Mouse (Mus musculus) CD4-positive, CD25-positive, alpha-beta regulatory T cell, adult 2 months (primary cell): Measurements from ENCODE around the gene Tspan9.

Experiments used
- DNase-seq: peaks from one replicate; pipeline ENCODE4 v3.0.0-alpha.2; 2012; ENCODE audit warnings: low read depth, low spot score

Gene Tspan9

DNA sequence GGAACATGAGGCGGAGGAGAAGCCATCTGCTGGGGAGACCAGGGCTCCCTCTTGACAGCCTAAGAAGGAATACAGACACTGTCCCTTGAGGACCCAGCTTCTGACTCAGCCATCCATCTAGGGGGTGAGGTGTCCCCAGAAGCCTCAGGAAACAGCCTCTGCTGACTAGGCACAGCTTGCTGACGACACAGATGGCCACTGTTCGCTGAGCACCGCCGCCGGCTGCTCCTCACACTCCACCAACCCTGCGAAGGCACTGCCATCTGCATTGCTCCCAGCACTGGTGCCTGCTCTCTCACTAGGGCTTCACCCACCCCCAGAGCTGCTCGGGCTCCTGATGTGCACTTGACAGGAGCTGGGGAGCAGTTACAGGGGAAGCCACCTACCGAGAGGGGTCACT, 217.5 kb downstream of the Tspan9 start:
- DNase-seq, result no peak

- no peak for DNase-seq
Observed at GRCm38 (mm10) chr6:127924750-127925149, 218.6 kb downstream of the Tspan9 start.

DNA sequence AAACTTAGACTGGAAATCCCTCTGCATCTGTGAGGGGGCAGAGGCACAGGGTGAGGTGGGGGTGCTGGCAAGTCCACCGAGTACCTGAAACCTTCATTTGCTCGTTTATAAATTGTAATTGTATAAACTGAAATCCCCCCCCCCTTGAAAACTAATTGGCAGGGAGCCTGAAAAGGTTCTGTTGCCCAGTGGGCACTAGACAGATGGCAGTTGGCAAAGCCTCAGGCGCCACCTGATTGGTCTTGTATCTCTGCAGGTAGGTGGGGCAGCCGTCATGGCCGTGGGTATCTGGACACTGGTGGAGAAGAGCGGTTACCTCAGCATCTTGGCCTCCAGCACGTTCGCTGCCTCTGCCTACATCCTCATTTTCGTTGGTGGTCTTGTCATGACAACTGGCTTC, 220.1 kb downstream of the Tspan9 start:
- DNase-seq, result no peak

- no peak for DNase-seq
Observed at GRCm38 (mm10) chr6:127921996-127922395, 221.4 kb downstream of the Tspan9 start.

GRCm38 (mm10) chr6:127920652-127921051, 222.7 kb downstream of the Tspan9 start:
- peak; percentile 59 for DNase-seq

- DNase-seq, result no peak
Observed at GRCm38 (mm10) chr6:127919491-127919890, 223.9 kb downstream of the Tspan9 start.

DNA sequence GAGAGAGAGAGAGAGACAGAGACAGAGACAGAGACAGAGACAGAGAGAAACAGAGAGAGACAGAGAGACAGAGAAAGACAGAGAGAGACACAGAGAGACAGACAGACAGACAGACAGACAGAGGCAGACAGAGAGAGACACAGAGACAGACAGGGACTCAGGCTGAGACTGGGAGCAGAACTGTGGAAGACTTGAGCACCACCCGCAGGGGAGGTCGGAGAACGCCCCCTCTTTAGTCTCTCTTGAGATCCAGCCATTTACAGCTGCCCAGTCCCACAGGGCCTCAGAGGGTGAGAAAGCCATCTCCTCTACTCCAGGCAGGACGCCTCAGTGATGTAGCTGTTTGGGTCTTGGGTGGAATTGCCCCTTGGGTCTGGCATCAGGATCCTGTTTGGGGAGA, 225.7 kb downstream of the Tspan9 start:
- no peak for DNase-seq

DNA sequence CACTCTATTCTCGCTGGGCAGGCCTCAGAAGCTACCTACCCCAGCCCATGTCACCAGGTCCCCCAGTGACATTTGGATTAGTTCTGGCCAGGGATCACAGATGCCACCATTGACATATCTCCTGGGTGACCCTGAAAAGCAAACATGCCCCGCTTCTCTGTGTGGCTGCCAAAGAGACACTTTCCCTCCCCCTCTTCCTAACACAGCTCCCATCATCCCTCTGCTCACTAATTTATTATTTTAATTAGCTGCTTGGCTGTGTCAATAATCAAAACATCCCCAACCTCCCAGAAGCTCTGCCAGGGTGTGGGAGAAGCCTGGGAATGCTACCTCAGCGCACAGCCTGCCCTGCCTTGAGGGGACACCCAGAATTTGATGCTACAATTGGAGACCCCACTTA, 226.4 kb downstream of the Tspan9 start:
- DNase-seq, result no peak

DNA sequence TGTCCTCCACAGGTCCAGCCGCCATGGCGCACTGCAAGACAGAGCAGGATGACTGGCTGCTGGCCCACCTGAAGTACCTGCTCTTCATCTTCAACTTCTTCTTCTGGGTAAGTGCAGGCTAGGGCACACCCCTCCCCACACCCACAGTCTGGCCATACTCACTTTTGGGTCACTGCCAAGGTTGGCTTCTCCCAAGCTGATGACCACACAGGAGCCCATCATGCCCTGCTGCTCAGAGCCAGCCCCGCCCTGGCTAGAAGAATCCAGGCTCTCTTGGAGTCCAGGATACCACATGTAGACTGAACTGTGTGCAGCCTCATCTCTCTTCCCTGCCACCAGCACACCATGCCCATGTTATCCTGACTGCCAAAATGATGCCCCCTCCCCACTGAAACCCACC, 230.5 kb downstream of the Tspan9 start:
- no peak for DNase-seq

DNA sequence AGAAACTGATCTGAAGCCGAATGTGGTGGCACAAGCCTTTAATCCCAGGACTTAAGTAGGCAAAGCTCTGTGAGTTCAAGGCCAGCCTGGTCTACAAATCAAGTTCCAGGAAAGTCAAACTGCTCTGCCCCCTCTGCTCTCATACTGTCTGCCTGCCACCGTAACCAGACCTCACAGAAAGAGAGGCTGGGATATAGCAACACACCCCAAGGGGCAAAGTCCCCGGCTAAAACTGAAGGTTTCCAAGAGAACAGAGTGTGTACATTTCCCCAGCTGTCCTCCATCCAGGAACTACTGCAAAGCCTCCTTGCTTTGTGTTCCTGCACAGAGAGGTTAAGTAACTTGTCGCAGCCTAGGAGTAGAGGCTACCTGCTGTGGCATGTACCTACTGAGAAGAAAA, 231.7 kb downstream of the Tspan9 start:
- no peak for DNase-seq
